Comparison of ENCODE assay signal across 29 mouse cellular contexts in genomic region chr1:129538970-129539369, GRCm38 (mm10).
A peak's percentile ranks its signal among the peaks of the same experiment; 100 is the strongest.
DNase-seq lines count a peak whose midpoint lies in the region; ATAC-seq lines count a peak whose summit lies in the region.
"Had no signal": no experiment of that assay in that cellular context is flagged by ENCODE, and none has a peak within 500 bp of the region (broad histone marks: within the 10 kb centered on the region; RNA-seq: fewer than 3 reads in every experiment).

No protein-coding gene starts in this region.

- no peak overlapping the region for H3K9ac ChIP-seq in hindbrain, embryonic 14.5 days
- H3K9ac ChIP-seq in hindbrain, embryonic 12.5 days: no peak overlapping the region
- no peak overlapping the region for H3K9ac ChIP-seq in neural tube, embryonic 12.5 days
- no peak overlapping the region for H3K9ac ChIP-seq in neural tube, embryonic 15.5 days (replicated peaks)
- H3K9ac ChIP-seq: embryonic facial prominence, embryonic 12.5 days; embryonic facial prominence, embryonic 15.5 days; forebrain, postnatal 0 days; heart, embryonic 13.5 days; hindbrain, embryonic 15.5 days had no signal

- ATAC-seq in hindbrain, embryonic 14.5 days (ENCODE audit: low FRiP score): peak; percentile 31; the same call in 1 of the 2 replicates
- ATAC-seq in hindbrain, embryonic 12.5 days (ENCODE audit: low FRiP score): no peak
- ATAC-seq in neural tube, embryonic 12.5 days (ENCODE audit: low FRiP score, low read depth): 0 out of 2 replicates have a peak, but pooled peaks have one; percentile 25
- peak; percentile 50 for ATAC-seq in neural tube, embryonic 15.5 days (ENCODE audit: low FRiP score)
- ATAC-seq in frontal cortex, adult (ENCODE audit: low TSS enrichment): no peak
- ATAC-seq: forebrain, embryonic 14.5 days; forebrain, postnatal 0 days; inflammation-experienced regulatory T-cells, adult 6 months; intestine, embryonic 16.5 days; Patski had no signal

- H3K4me2 ChIP-seq in hindbrain, embryonic 14.5 days (replicated peaks): no peak overlapping the region
- H3K4me2 ChIP-seq in hindbrain, embryonic 12.5 days (replicated peaks): no peak overlapping the region
- H3K4me2 ChIP-seq in neural tube, embryonic 12.5 days (replicated peaks): no peak overlapping the region
- H3K4me2 ChIP-seq in neural tube, embryonic 15.5 days: no peak overlapping the region
- H3K4me2 ChIP-seq: embryonic facial prominence, embryonic 12.5 days; embryonic facial prominence, embryonic 15.5 days; heart, embryonic 13.5 days; hindbrain, embryonic 15.5 days had no signal

- H3K9me3 ChIP-seq in hindbrain, embryonic 14.5 days (ENCODE audit: control insufficient read depth, low read length): no peaks in the 10 kb centered on the region
- H3K9me3 ChIP-seq in hindbrain, embryonic 12.5 days (replicated peaks): no peaks in the 10 kb centered on the region
- H3K9me3 ChIP-seq in neural tube, embryonic 12.5 days: no peaks in the 10 kb centered on the region
- no peaks in the 10 kb centered on the region for H3K9me3 ChIP-seq in neural tube, embryonic 15.5 days (replicated peaks)
- H3K9me3 ChIP-seq: embryonic facial prominence, embryonic 12.5 days; embryonic facial prominence, embryonic 15.5 days; G1E; heart, embryonic 10.5 days; heart, embryonic 13.5 days; hindbrain, embryonic 15.5 days had no signal

- H3K27me3 ChIP-seq in hindbrain, embryonic 14.5 days (ENCODE audit: control insufficient read depth, insufficient read depth, low read length): no peaks in the 10 kb centered on the region
- no peaks in the 10 kb centered on the region for H3K27me3 ChIP-seq in hindbrain, embryonic 12.5 days
- no peaks in the 10 kb centered on the region for H3K27me3 ChIP-seq in neural tube, embryonic 12.5 days (replicated peaks)
- H3K27me3 ChIP-seq in neural tube, embryonic 15.5 days (replicated peaks): no peaks in the 10 kb centered on the region
- H3K27me3 ChIP-seq: CH12.LX; embryonic facial prominence, embryonic 12.5 days; embryonic facial prominence, embryonic 15.5 days; heart, embryonic 13.5 days; hindbrain, embryonic 15.5 days; Patski had no signal

- 61% methylated on average over 4 of the region's 4 CpGs for WGBS in hindbrain, embryonic 14.5 days
- WGBS in hindbrain, embryonic 12.5 days: 72% methylated on average over 4 of the region's 4 CpGs
- WGBS in neural tube, embryonic 12.5 days: 77% methylated on average over 4 of the region's 4 CpGs
- WGBS in neural tube, embryonic 15.5 days: 39% methylated on average over 4 of the region's 4 CpGs

- H3K27ac ChIP-seq in hindbrain, embryonic 14.5 days: no peak overlapping the region
- no peak overlapping the region for H3K27ac ChIP-seq in hindbrain, embryonic 12.5 days
- no peak overlapping the region for H3K27ac ChIP-seq in neural tube, embryonic 12.5 days
- no peak overlapping the region for H3K27ac ChIP-seq in neural tube, embryonic 15.5 days (replicated peaks)
- H3K27ac ChIP-seq: embryonic facial prominence, embryonic 12.5 days; embryonic facial prominence, embryonic 15.5 days; heart, adult 2 months; heart, embryonic 10.5 days; heart, embryonic 13.5 days; hindbrain, embryonic 15.5 days had no signal

- no peak overlapping the region for H3K4me3 ChIP-seq in hindbrain, embryonic 14.5 days (replicated peaks; ENCODE audit: low read length)
- H3K4me3 ChIP-seq in hindbrain, embryonic 12.5 days: no peak overlapping the region
- H3K4me3 ChIP-seq in neural tube, embryonic 12.5 days: no peak overlapping the region
- no peak overlapping the region for H3K4me3 ChIP-seq in neural tube, embryonic 15.5 days (replicated peaks)
- H3K4me3 ChIP-seq: embryonic facial prominence, embryonic 12.5 days; embryonic facial prominence, embryonic 15.5 days; heart, adult 2 months; heart, embryonic 10.5 days; heart, embryonic 13.5 days; hindbrain, embryonic 15.5 days had no signal

- H3K4me1 ChIP-seq in hindbrain, embryonic 14.5 days (replicated peaks; ENCODE audit: control insufficient read depth, insufficient read depth, low read length): peaks cover 4% of the 10 kb centered on the region
- no peaks in the 10 kb centered on the region for H3K4me1 ChIP-seq in hindbrain, embryonic 12.5 days
- no peaks in the 10 kb centered on the region for H3K4me1 ChIP-seq in neural tube, embryonic 12.5 days
- peaks cover 9% of the 10 kb centered on the region for H3K4me1 ChIP-seq in neural tube, embryonic 15.5 days
- H3K4me1 ChIP-seq: embryonic facial prominence, embryonic 12.5 days; embryonic facial prominence, embryonic 15.5 days had no signal

- DNase-seq in hindbrain, embryonic 14.5 days (ENCODE audit: low spot score): no peak
- DNase-seq in neural tube, embryonic 10.5 days (ENCODE audit: extremely low spot score, low spot score): no peak
- DNase-seq: adrenal gland, postnatal 10 days; adrenal gland, postnatal 36 days; B cell, adult 2 months; cerebellum, adult 11 months; cerebellum, adult 2 months; cerebellum, adult 9-11 months; cerebellum, postnatal 25 days; forebrain, postnatal 0 days; gastrocnemius, postnatal 36 days; heart, adult 2 months; heart, postnatal 14 days; heart, postnatal 4 days had no signal

- no peaks in the 10 kb centered on the region for H3K36me3 ChIP-seq in hindbrain, embryonic 14.5 days (replicated peaks; ENCODE audit: control insufficient read depth, insufficient read depth)
- H3K36me3 ChIP-seq in hindbrain, embryonic 12.5 days: no peaks in the 10 kb centered on the region
- no peaks in the 10 kb centered on the region for H3K36me3 ChIP-seq in neural tube, embryonic 12.5 days
- H3K36me3 ChIP-seq in neural tube, embryonic 15.5 days: no peaks in the 10 kb centered on the region
- H3K36me3 ChIP-seq: embryonic facial prominence, embryonic 12.5 days; embryonic facial prominence, embryonic 15.5 days; G1E; heart, embryonic 10.5 days; heart, embryonic 13.5 days; hindbrain, embryonic 15.5 days had no signal

Comparison
In these comparisons a context has a peak if more than half of its experiments do, and no peak if none do; other contexts are left out.
1. ATAC-seq: peak in hindbrain, embryonic 14.5 days (single experiment), neural tube, embryonic 12.5 days (single experiment) and neural tube, embryonic 15.5 days (single experiment); none in hindbrain, embryonic 12.5 days (single experiment) and frontal cortex, adult (single experiment).